Mouse (Mus musculus) heart, embryonic 10.5 days (tissue): ENCODE measurements around the gene Cript. TPM values are rescaled to one million over a fixed set of nuclear protein-coding genes. Genes with fewer than 3 reads are reported as not detected.

Experiments used
- DNase-seq: peaks from one replicate; pipeline ENCODE4 v3.0.0-alpha.2; 2017; ENCODE audit warnings: low spot score
- H3K27ac ChIP-seq: fragments of 300-500 bp; sonication (generic); 2 replicates; pipeline ENCODE4 v1.5.1; 2016; ENCODE audit warnings: mild to moderate bottlenecking
- H3K27me3 ChIP-seq: fragments of 300-500 bp; sonication (generic); 2 replicates; pipeline ENCODE4 v1.6.1; 2016; ENCODE audit warnings: mild to moderate bottlenecking; ENCODE audit not compliant: poor library complexity, insufficient read depth, severe bottlenecking
- H3K36me3 ChIP-seq: fragments of 300-500 bp; sonication (generic); 2 replicates; pipeline ENCODE4 v1.6.1; 2016; ENCODE audit warnings: mild to moderate bottlenecking, moderate library complexity
- H3K4me1 ChIP-seq: fragments of 300-500 bp; sonication (generic); 2 replicates; pipeline ENCODE4 v1.6.1; 2016; ENCODE audit warnings: mild to moderate bottlenecking
- H3K4me3 ChIP-seq: fragments of 300-500 bp; sonication (generic); 2 replicates; pipeline ENCODE4 v1.5.1; 2016; ENCODE audit warnings: mild to moderate bottlenecking, moderate library complexity
- H3K9me3 ChIP-seq: fragments of 300-500 bp; sonication (generic); 2 replicates; pipeline ENCODE4 v1.6.1; 2016; ENCODE audit warnings: mild to moderate bottlenecking, moderate library complexity
- WGBS: fragments of 180-500 bp; shearing (Covaris S2); methylation state at CpG from one replicate; pipeline ENCODE4 v1.1.7; 2016; 5-methylcytosine and 5-hydroxymethylcytosine counted together
- polyA plus RNA-seq: library from polyadenylated mRNA; unstranded; fragments of >200 nt; fragmentation: Nextera tagmentation; extraction: Ambion mirVana; gene quantifications from 2 replicates; pipeline ENCODE4 v1.2.1, GENCODE M21; 2016

Gene Cript
- polyA plus RNA-seq, 1 experiment from 2014 or later = 113 TPM

DNA sequence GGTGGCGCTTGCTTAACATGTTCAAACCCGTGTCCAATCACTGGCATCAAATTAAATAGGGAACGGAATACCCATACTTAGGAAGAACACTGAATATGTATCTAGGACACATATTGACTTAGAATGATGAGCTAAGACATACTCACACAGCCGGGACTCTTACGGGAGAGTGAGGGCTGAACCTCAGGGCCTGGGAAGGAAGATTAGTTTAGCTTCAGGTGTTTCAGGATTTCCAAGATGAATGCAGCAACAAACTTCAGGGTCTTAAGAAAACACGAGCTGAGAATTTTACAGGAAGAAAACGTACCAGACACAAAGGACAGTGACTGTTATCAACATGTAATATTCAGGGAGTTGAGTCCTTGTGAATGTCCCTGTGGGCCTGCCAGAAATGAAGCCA is 55.4 kb downstream of the Cript start:
- no peaks in the 10 kb centered on the region for H3K9me3 ChIP-seq
- H3K27ac ChIP-seq = no peak overlapping the region
- H3K4me1 ChIP-seq = no peaks in the 10 kb centered on the region
- peak; percentile 57 for DNase-seq
- no peaks in the 10 kb centered on the region for H3K36me3 ChIP-seq
- no peaks in the 10 kb centered on the region for H3K27me3 ChIP-seq
- 84% methylated on average over 7 of the region's 7 CpGs for WGBS
- H3K4me3 ChIP-seq = no peak overlapping the region

DNA sequence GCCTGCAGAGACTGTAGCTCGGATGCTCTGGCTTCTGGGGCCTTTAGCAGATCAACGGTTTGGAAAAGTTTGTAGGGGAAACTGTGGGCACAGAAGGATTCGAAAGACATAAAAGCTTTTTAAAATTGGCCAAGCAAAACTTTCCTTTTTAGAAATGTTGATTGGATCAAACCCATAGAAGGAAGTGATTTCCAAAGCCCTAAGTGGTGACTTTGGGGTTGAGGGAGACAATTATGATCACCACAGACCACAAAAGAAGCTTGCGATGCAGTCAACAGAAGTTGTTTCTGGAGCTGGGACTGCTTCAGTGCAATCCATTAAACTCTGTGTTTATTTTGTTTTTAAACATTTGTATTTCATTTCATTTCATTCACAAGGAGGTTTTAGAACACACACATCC is 57.2 kb downstream of the Cript start:
- H3K4me1 ChIP-seq = no peaks in the 10 kb centered on the region
- H3K4me3 ChIP-seq = no peak overlapping the region
- no peaks in the 10 kb centered on the region for H3K9me3 ChIP-seq
- no peaks in the 10 kb centered on the region for H3K27me3 ChIP-seq
- H3K27ac ChIP-seq = no peak overlapping the region
- peak; percentile 55 for DNase-seq
- H3K36me3 ChIP-seq = no peaks in the 10 kb centered on the region
- WGBS = 87% methylated on average over 4 of the region's 4 CpGs

DNA sequence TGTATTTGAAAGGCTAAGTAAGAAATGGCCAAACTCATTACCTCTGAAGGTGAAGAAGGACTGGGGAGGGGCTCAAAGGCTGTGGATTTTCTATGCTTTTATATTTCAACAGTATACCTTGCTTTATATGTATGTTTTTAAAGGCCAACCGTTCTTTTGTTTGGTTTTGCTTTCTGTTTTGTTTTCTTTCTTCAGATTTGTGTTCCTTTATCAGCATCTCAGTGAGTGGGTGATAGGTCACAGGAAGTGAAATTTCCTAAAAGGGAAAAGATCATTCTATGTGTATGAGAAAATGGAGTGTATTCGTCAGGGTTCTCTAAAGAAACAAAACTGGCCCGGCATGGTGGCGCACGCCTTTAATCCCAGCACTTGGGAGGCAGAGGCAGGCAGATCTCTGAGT is 58.3 kb downstream of the Cript start:
- no peaks in the 10 kb centered on the region for H3K4me1 ChIP-seq

More for the DNA sequence above, 58.3 kb downstream of the Cript start:
- Histone ChIP-seq H3K27me3 (no peaks in the 10 kb centered on the region), H3K9me3 (no peaks in the 10 kb centered on the region), H3K36me3 (no peaks in the 10 kb centered on the region), H3K27ac (no peak overlapping the region), H3K4me3 (no peak overlapping the region)
- DNase-seq = no peak
- 75% methylated on average over 5 of the region's 5 CpGs for WGBS

Other genes starting within 250 kb of the Cript start
- not detected in 2 replicates for gene Tmem247, start 108.2 kb upstream of the Cript start, polyA plus RNA-seq
- gene Atp6v1e2, start 77.7 kb upstream of the Cript start, polyA plus RNA-seq = not detected in 2 replicates
- gene Rhoq, start 62.5 kb upstream of the Cript start, polyA plus RNA-seq = 15.5 and 15.9 TPM in 2 replicates
- 25.5 and 32.2 TPM in 2 replicates for gene Pigf, start 144 bp upstream of the Cript start, polyA plus RNA-seq
- 9.4 and 11.0 TPM in 2 replicates for gene Socs5, start 82.1 kb downstream of the Cript start, polyA plus RNA-seq
- gene Mcfd2, start 240.4 kb downstream of the Cript start, polyA plus RNA-seq = 77.8 and 82.7 TPM in 2 replicates